Mouse (Mus musculus): Measurements from ENCODE around the gene Gm20795. TPM values are rescaled to one million over a fixed set of nuclear protein-coding genes. Genes with fewer than 3 reads are reported as not detected.
"Not testable (repeated sequence)": the region's sequence is repeated elsewhere in the genome, so short reads cannot be mapped to it uniquely, and the experiment has no call there.

Gene Gm20795
- total RNA-seq (2015; ENCODE audit: low replicate concordance) = not detected in 2 replicates
- not detected in 2 replicates for total RNA-seq (2017; ENCODE audit: low replicate concordance)

GRCm38 (mm10) chrY:40804614-40805013 is at the start of gene Gm20795:
Gene Gm20795 (plus strand): TSS chrY:40804914.
- not testable (repeated sequence) for ATAC-seq (replicated peaks; ENCODE audit: low FRiP score, poor library complexity, severe bottlenecking)

- ATAC-seq (replicated peaks; ENCODE audit: low FRiP score, poor library complexity, severe bottlenecking) = not testable (repeated sequence)
Measured at GRCm38 (mm10) chrY:40775665-40776064, 29.0 kb upstream of the Gm20795 start, which contains the start of gene Gm21797. Gene Gm21797 (minus strand): TSS chrY:40775765.

Other genes starting within 250 kb of the Gm20795 start
- gene Gm21852, start 152.9 kb upstream of the Gm20795 start, total RNA-seq (2015; ENCODE audit: low replicate concordance) = not detected in 2 replicates
- not detected in 2 replicates for gene Gm21852, start 152.9 kb upstream of the Gm20795 start, total RNA-seq (2017; ENCODE audit: low replicate concordance)
- not detected in 2 replicates for gene Gm21797, start 29.1 kb upstream of the Gm20795 start, total RNA-seq (2015; ENCODE audit: low replicate concordance)
- not detected in 2 replicates for gene Gm21797, start 29.1 kb upstream of the Gm20795 start, total RNA-seq (2017; ENCODE audit: low replicate concordance)